Mouse (Mus musculus): ENCODE results near the gene Cfc1.
"Not testable (repeated sequence)": the region's sequence is repeated elsewhere in the genome, so short reads cannot be mapped to it uniquely, and the experiment has no call there.

Gene Cfc1

GRCm38 (mm10) chr1:34535043-34535698 is at the start of gene Cfc1:
Gene Cfc1 (plus strand): TSS chr1:34535648.
- DNase-seq (ENCODE audit: low spot score in 2 of 2) = not testable (repeated sequence)

- no peak for DNase-seq (ENCODE audit: low spot score in 2 of 2)
Measured at GRCm38 (mm10) chr1:34487383-34487782, 48.1 kb upstream of the Cfc1 start.

DNA sequence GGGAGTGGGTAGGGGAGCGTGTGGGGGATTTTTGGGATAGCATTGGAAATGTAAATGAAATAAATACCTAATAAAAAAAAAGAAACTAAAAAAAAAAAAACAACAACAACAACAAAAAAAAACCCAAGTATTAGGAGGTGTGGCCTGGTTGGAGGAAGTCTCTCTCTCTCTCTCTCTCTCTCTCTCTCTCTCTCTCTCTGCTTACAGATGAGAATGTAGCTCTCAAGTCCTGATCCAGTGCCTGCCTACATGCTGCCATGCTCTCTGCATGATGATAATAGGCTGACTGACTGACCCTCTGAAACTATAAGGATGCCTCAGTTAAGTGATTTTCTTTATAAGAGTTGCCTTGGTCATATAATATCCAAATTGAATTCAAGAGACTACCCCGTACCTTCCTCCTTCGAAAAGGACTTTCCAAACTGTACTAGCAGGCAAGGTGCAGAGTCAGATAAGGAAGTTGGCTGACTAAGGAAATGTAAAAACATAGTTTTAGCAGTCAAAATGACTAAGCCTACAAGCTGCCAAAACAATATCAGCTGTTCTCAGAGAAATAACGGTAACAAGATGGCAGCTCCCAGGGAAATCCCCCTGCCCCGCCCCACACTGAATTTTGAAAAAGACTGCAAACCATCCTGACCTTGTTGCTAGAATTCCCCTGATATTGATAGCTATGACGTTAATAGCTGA is 45.5 kb upstream of the Cfc1 start:
- DNase-seq (ENCODE audit: low spot score in 2 of 2) = no peak

DNA sequence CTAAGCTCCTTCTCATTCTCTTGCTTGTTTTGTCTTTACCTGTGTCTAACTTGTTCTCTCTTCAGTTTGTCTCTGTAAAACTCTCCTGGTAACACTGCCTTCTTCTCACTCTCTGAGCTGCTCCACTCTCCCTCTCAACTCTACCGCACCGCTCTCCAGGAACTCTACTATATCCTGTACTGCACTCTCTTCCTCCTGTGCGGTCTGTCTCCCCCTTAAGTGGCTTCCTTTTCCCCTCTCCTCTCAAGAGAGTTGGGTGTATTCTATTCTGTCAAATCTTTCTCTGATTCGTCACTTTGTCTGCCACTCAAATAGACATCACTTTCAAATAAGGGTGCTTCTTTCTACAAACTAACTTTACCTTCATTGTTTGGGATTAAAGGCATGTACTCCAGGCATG is 44.0 kb upstream of the Cfc1 start:
- DNase-seq (ENCODE audit: low spot score in 2 of 2) = no peak

DNA sequence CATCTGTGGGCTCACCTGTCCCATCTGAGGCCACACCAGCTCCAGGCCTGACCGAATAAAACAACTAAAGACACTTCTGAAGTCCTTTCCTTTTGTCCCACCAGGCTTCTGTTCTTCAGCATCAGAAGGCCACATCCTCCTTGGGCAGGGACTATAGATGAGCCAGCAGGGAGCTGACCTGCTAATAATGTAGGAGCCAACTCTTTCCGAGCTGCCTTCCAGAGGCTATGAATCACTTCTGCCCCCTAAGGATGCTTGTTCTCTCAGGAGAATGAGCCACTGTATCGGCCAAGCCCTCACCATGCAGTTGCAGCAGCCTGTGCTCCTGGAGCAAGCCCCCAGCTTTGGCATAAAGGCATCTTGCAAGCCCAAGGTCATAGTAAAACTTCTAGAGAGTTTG is 32.5 kb upstream of the Cfc1 start:
- no peak for DNase-seq (ENCODE audit: low spot score in 2 of 2)

DNA sequence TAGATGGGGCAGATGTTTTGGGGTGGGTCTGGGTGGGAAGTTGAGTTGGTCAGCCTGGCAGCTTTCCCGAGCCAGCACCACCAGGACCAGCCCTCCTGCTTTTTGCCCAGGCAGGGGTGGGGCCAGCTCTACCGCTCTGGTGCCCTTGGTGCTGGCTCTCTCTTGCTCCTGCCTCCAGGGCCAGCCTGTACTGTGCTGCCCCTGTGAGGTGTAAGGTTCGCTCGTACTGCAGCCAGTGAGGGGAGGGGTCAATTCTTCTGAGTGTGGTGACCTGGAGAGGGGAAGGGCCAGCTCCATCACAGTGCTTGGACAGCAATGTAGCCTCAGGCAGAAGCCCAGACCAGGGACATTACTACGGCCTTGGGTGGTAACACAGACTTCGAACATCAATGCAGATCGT is 30.1 kb upstream of the Cfc1 start:
- DNase-seq (ENCODE audit: low spot score in 2 of 2) = no peak

GRCm38 (mm10) chr1:34505970-34506551 is 29.4 kb upstream of the Cfc1 start:
- no peak for DNase-seq (ENCODE audit: low spot score in 2 of 2)

DNA sequence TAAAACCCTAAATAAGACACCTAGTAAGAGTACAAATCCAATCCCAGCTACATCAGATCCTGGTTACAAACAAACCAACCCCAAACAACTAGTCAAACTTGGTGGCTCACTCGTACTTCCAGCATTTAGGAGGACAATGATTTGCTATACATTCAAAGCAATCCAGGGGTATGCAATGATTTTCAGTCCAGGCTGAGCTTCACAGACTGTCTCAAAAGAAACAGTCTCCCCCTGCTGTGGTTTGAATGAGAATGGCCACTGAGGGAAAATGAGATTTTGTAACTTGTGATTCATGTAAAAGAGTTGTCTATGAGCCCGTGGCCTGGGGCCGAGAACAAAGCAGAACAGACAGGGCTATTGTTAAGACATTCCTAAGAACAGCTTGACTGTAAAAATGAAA is 27.5 kb upstream of the Cfc1 start:
- DNase-seq (ENCODE audit: low spot score in 2 of 2) = no peak

DNA sequence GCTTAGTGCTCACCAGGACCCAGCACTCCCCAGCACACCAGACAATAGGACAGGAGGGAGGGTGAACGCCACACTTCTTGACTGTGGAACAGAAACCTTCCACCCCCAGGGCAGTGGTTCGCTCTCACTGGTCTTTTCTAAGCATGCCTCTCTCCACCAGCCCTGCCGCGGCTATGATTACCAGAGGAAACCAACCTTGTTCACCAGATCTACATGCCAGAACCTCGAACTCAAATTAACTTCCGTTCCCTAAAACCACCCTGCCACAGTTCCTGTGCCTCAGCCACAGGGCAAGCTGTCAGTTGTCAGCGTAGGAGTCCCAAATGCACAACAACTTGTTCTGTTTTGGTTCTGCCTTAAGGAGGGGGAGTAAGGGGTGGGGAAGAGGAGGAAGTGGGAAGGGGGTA is 24.9 kb upstream of the Cfc1 start:
- no peak for DNase-seq (ENCODE audit: low spot score in 2 of 2)

- DNase-seq (ENCODE audit: low spot score in 2 of 2) = peak in 1 of 2 experiments; percentile 7
Measured at GRCm38 (mm10) chr1:34511027-34511426, 24.4 kb upstream of the Cfc1 start.

- DNase-seq (ENCODE audit: low spot score in 2 of 2) = no peak
Measured at GRCm38 (mm10) chr1:34513068-34513467, 22.4 kb upstream of the Cfc1 start.

DNA sequence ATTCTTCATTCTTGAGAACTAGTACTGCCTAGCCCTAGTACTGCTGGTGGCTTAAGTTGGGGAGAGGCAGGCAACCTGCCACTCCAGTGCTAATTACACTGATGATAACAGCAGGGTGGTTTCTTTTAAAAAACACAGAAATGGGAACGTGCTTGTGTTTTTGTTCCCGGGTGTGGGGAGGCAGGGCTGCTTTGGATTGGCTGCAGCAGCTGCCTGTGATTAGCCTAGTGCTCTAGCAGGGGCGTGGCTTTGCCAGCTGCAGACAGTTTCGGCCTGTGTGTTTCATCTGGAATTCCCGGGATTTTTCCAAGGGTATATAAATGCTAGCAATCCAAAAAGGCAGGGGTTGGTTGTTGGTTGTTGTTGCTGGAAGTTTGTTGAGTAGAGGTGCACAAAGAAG is 18.9 kb upstream of the Cfc1 start:
- no peak for DNase-seq (ENCODE audit: low spot score in 2 of 2)

- not testable (repeated sequence) for DNase-seq (ENCODE audit: low spot score in 2 of 2)
Measured at GRCm38 (mm10) chr1:34517297-34517696, 18.2 kb upstream of the Cfc1 start.

DNA sequence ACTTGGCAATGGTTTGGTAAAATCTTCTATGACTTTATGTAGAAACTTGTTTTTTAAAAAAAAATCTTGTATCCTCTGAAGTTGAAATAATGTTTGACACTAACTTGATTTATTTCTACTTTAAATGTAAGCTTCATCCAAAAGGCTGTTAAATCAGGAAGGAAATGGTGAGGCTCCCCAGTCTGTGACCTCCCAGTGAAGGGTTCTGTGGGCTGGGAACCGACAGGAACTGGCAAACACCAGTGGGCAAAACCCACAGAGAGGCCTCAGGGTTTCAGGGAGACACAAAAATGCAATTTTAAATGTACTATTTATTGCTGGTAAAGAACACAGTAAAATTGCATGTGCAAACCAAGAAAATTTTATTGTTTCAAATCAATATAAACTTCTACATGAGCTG is 17.7 kb upstream of the Cfc1 start:
- not testable (repeated sequence) for DNase-seq (ENCODE audit: low spot score in 2 of 2)

DNA sequence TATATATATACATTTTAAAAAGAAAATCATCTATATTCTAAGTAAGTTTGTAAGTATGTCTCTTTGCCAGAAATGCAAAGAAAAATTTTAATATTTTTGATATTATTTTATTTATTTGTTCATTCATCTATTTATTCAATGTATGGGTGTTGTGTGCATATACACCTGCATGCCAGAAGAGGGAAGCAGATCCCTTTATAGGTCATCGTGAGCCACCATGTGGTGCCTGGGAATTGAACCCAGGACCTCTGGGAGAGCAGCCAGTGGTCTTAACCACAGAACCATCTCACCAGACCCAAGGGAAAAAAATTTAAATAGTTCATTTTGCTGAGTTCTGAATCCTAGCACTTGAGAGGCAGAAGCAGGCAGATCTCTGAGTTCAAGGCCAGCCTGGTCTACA is 17.2 kb upstream of the Cfc1 start:
- no peak for DNase-seq (ENCODE audit: low spot score in 2 of 2)

DNA sequence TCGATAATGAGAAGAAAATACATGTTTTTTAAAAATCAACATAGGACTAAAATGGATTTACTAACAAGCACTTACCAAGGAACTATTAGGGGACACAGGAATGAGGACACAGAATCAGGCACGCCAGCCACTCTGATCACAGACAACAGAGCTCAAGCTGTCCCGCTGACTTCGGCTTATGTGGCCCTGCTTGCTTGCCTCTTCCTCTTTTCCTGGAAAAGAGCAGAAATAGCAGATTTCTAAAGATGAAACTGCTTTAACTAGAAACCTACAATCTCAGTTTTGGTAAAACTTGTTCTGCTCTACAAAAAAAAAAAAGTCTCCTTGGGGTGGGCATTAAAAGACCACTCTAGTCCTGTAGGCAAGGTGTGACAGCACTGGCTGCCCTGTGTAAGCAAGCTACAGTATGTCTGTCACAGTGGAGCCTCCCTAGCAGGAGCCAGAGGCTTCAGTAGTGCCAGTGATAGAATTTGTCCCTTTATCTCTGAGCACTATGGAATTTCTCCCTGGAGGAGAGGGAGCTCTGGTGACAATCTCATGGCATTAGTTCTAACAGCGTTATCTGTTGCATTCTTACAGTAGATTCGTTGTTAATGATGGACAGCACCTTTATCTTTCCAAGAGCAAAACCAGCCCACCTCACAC is 13.1 kb upstream of the Cfc1 start:
- no peak for DNase-seq (ENCODE audit: low spot score in 2 of 2)

GRCm38 (mm10) chr1:34522850-34523244 is 12.6 kb upstream of the Cfc1 start:
- DNase-seq (ENCODE audit: low spot score in 2 of 2) = no peak

DNA sequence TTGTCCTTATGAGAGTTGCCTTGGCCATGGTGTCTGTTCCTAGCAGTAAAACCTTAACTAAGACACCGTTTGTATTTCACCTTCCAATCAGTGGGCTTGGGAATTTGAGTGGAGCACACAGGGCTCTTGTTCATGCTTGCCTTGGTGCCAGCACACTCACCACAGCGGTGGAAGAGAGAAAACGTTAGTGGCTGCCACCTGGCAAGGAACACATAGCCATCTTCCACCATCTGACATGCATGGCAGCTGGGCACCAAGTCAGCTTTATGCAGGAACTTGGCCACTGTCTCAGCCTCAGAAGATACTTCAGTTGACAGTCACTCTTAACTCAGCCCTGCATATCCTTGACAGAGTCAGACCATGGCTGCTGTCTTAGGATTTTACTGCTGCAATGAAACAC is 11.8 kb upstream of the Cfc1 start:
- DNase-seq (ENCODE audit: low spot score in 2 of 2) = no peak

DNA sequence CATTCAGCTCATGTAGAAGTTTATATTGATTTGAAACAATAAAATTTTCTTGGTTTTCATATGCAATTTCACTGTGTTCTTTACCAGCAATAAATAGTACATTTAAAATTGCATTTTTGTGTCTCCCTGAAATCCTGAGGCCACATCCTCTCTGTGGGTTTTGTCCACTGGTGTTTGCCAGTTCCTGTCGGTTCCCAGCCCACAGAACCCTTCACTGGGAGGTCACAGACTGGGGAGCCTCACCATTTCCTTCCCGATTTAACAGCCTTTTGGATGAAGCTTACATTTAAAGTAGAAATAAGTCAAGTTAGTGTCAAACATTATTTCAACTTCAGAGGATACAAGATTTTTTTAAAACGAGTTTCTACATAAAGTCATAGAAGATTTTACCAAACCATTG is 874 bp upstream of the Cfc1 start:
- DNase-seq (ENCODE audit: low spot score in 2 of 2) = not testable (repeated sequence)

DNA sequence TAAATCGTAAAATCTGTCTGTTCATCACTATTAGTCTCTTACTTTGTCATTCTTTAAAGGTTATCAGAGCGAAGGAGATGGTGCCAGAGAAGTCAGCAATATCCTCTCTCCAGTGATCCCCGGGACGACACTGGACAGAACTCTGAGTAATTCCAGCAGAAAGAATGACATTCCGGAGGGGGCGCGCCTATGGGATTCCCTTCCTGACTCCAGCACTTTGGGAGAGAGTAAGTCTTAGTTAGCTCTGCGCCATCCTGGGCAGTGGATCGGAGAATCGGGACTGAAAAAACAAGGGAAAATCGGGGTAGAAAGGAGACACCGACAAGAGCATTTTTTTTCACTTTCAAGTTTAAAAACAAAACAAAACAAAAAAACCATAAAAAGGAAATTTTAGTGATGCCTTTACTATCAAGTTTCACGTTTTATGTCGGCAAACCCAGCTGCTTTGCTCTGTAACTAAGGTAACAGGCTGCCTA is 881 bp downstream of the Cfc1 start:
- DNase-seq (ENCODE audit: low spot score in 2 of 2) = no peak

- peak; percentile 16 to 25 for DNase-seq (ENCODE audit: low spot score in 2 of 2)
Measured at GRCm38 (mm10) chr1:34536767-34537485, 1.5 kb downstream of the Cfc1 start.

GRCm38 (mm10) chr1:34547074-34547473 is 11.6 kb downstream of the Cfc1 start:
- no peak for DNase-seq (ENCODE audit: low spot score in 2 of 2)
